7 mouse cellular contexts compared by ENCODE assay signal in genomic region chr2:38350796-38351195, GRCm38 (mm10). TPM values are rescaled to one million over a fixed set of nuclear protein-coding genes. Genes with fewer than 3 reads are reported as not detected.
DNase-seq lines count a peak whose midpoint lies in the region; ATAC-seq and TF ChIP-seq lines count a peak whose summit lies in the region.

No protein-coding gene starts in this region.

- peak; percentile 93 for ATAC-seq in hindbrain, embryonic 16.5 days

- peaks cover 62% of the 10 kb centered on the region for H3K27me3 ChIP-seq in hindbrain, embryonic 16.5 days (replicated peaks; ENCODE audit: control insufficient read depth, insufficient read depth, low read length)

- DNase-seq in adrenal gland, adult 18-20 months (ENCODE audit: low spot score in 2 of 2) = peak; percentile 58 to 64
- DNase-seq in cerebellum, postnatal 36 days = peak; percentile 52 to 60
- peak; percentile 45 to 69 for DNase-seq in gastrocnemius, adult 8-10 months (ENCODE audit: low spot score in 2 of 2)
- DNase-seq in left cerebral cortex, adult 2 months (ENCODE audit: extremely low spot score in 1 of 2, low spot score in 2 of 2) = peak; percentile 85 to 88
- DNase-seq in lung, postnatal 4 days = peak; percentile 73 to 86
- peak; percentile 86 for DNase-seq in right cerebral cortex, postnatal 14 days

- intact Hi-C loops in left cerebral cortex, adult 2 months (cut with DNase I) = loop anchor here (5.0 kb wide), 1 partner anchor 63 kb away; the partner anchor contains the start of gene Dennd1a

- peak overlapping the region; percentile 81 for H3K4me2 ChIP-seq in hindbrain, embryonic 16.5 days (ENCODE audit: low read length)

- no peaks in the 10 kb centered on the region for H3K9me3 ChIP-seq in hindbrain, embryonic 16.5 days (ENCODE audit: control insufficient read depth, low read length)

- no peaks in the 10 kb centered on the region for H3K36me3 ChIP-seq in hindbrain, embryonic 16.5 days (ENCODE audit: control insufficient read depth, insufficient read depth, low read length)

- WGBS in hindbrain, embryonic 16.5 days = under 1% methylated on average over 37 of the region's 37 CpGs

- H3K9ac ChIP-seq in hindbrain, embryonic 16.5 days (ENCODE audit: low read depth, low read length) = peak overlapping the region; percentile 57

- H3K4me3 ChIP-seq in hindbrain, embryonic 16.5 days (ENCODE audit: low read length) = peak overlapping the region; percentile 46
- peak overlapping the region; percentile 63 for H3K4me3 ChIP-seq in left cerebral cortex, adult 2 months

- TF ChIP-seq CTCF in left cerebral cortex, adult 2 months (IDR thresholded peaks at IDR 0.05) = no peak

- no peak overlapping the region for H3K27ac ChIP-seq in hindbrain, embryonic 16.5 days (ENCODE audit: low read depth, low read length)
- peak overlapping the region; percentile 92 for H3K27ac ChIP-seq in left cerebral cortex, adult 2 months

- H3K4me1 ChIP-seq in hindbrain, embryonic 16.5 days (ENCODE audit: control insufficient read depth, insufficient read depth, low read depth, low read length) = peaks cover 21% of the 10 kb centered on the region

RNA-seq across cellular contexts. Expression of gene Lhx2, which starts 11.7 kb away (rescaled TPM):
- not detected for total RNA-seq in adrenal gland, adult 18-20 months (2021)
- under 1 TPM in 3 of 4 experiments, not detected in 1; 0.09 to 0.32 (median 0.15) TPM for total RNA-seq in gastrocnemius, adult 8-10 months (2022)
- polyA plus RNA-seq in hindbrain, embryonic 16.5 days (2015; fragmentation: Nextera tagmentation; extraction: Ambion mirVana) = 6.8 and 9.2 TPM in 2 replicates
- total RNA-seq in left cerebral cortex, adult 2 months (2021) = 10 to 100 TPM; 83.9 to 88.2 TPM

Comparison
In these comparisons a context has a peak if more than half of its experiments do, and no peak if none do; other contexts are left out.
1. RNA of gene Lhx2, which starts 11.7 kb away (total RNA-seq): 83.9 to 88.2 TPM in left cerebral cortex, adult 2 months; 0.09 to 0.32 TPM in gastrocnemius, adult 8-10 months and not detected in adrenal gland, adult 18-20 months; every median in the first group is over 10 times any median in the second.
2. Peak in every context shown above with its lines, with median percentiles within 50 percentile points of each other: DNase-seq.